Mouse (Mus musculus) inflammation-experienced regulatory T-cells, adult 6 months (primary cell): ENCODE measurements around the gene Aasdh. TPM values are rescaled to one million over a fixed set of nuclear protein-coding genes. Genes with fewer than 3 reads are reported as not detected.
A peak's percentile ranks its signal among the peaks of the same experiment; 100 is the strongest.

Source experiments
- ATAC-seq: one replicate; pipeline ENCODE4 v1.8.0; 2017
- polyA plus RNA-seq, 3 experiments: library from polyadenylated mRNA; unstranded; fragments of 100-300 nt; shearing (Covaris generic); gene quantifications; one replicate each; pipeline ENCODE4 v1.2.1; 2017

Aasdh gene
- polyA plus RNA-seq, 3 experiments from 2014 or later: 12.1 to 19.8 (median 13.9) TPM

- no peak for ATAC-seq
Measured at GRCm38 (mm10) chr5:76910807-76911206, 5.5 kb upstream of the Aasdh start.

GRCm38 (mm10) chr5:76906155-76906499 lies 813 bp upstream of the Aasdh start:
- no peak for ATAC-seq

GRCm38 (mm10) chr5:76904713-76905404 lies 455 bp downstream of the Aasdh start:
- peak; percentile 35 for ATAC-seq

- ATAC-seq: no peak
Measured at GRCm38 (mm10) chr5:76902131-76902530, 3.2 kb downstream of the Aasdh start.

GRCm38 (mm10) chr5:76893084-76893483 lies 12.2 kb downstream of the Aasdh start:
- no peak for ATAC-seq

- no peak for ATAC-seq
Measured at GRCm38 (mm10) chr5:76892608-76893007, 12.7 kb downstream of the Aasdh start.

- no peak for ATAC-seq
Measured at GRCm38 (mm10) chr5:76887011-76887410, 18.3 kb downstream of the Aasdh start.

GRCm38 (mm10) chr5:76884107-76884506 lies 21.2 kb downstream of the Aasdh start:
- ATAC-seq: no peak

GRCm38 (mm10) chr5:76876106-76876758 lies 29.1 kb downstream of the Aasdh start:
- ATAC-seq: no peak

- ATAC-seq: no peak
Measured at GRCm38 (mm10) chr5:76869553-76869952, 35.8 kb downstream of the Aasdh start.

GRCm38 (mm10) chr5:76868693-76869286 lies 36.5 kb downstream of the Aasdh start:
- peak; percentile 43 for ATAC-seq

- no peak for ATAC-seq
Measured at GRCm38 (mm10) chr5:76866819-76867218, 38.5 kb downstream of the Aasdh start.

GRCm38 (mm10) chr5:76858444-76858843 lies 46.9 kb downstream of the Aasdh start:
- no peak for ATAC-seq

GRCm38 (mm10) chr5:76857103-76858015 lies 48.0 kb downstream of the Aasdh start:
- ATAC-seq: peak; percentile 28

GRCm38 (mm10) chr5:76855829-76856600 lies 49.3 kb downstream of the Aasdh start:
- no peak for ATAC-seq

- ATAC-seq: peak; percentile 74
Measured at GRCm38 (mm10) chr5:76853549-76853948, 51.8 kb downstream of the Aasdh start.

GRCm38 (mm10) chr5:76851316-76851715 lies 54.0 kb downstream of the Aasdh start:
- peak; percentile 49 for ATAC-seq

GRCm38 (mm10) chr5:76847106-76847505 lies 58.2 kb downstream of the Aasdh start:
- ATAC-seq: no peak

- no peak for ATAC-seq
Measured at GRCm38 (mm10) chr5:76844618-76845186, 60.6 kb downstream of the Aasdh start.

- ATAC-seq: no peak
Measured at GRCm38 (mm10) chr5:76843851-76844419, 61.4 kb downstream of the Aasdh start.

GRCm38 (mm10) chr5:76843448-76843847 lies 61.9 kb downstream of the Aasdh start:
- peak; percentile 84 for ATAC-seq
